Mouse (Mus musculus): ENCODE results near the gene Zfp57. TPM values are rescaled to one million over a fixed set of nuclear protein-coding genes. Genes with fewer than 3 reads are reported as not detected.

Gene Zfp57
- total RNA-seq, 4 experiments from 2014 or later = 0.12 to 0.38 (median 0.27) TPM; not detected in 1

GRCm38 (mm10) chr17:37044651-37045244 lies 43.8 kb downstream of the Zfp57 start:
- DNase-seq (ENCODE audit: low spot score in 2 of 2) = no peak

- peak; percentile 36 to 43 for DNase-seq (ENCODE audit: low spot score in 2 of 2)
These were observed 44.8 kb downstream of the Zfp57 start, which contains the start of gene Gabbr1 for GRCm38 (mm10) chr17:37045611-37046311. TSS of gene Gabbr1 (plus strand) at chr17:37045966.

- DNase-seq (ENCODE audit: low spot score in 2 of 2) = peak in 1 of 2 experiments; percentile 26
These were observed 45.5 kb downstream of the Zfp57 start for GRCm38 (mm10) chr17:37046312-37047112.

GRCm38 (mm10) chr17:37047332-37047976 lies 46.5 kb downstream of the Zfp57 start:
- DNase-seq (ENCODE audit: low spot score in 2 of 2) = no peak

GRCm38 (mm10) chr17:37047981-37048380 lies 47.0 kb downstream of the Zfp57 start:
- no peak for DNase-seq (ENCODE audit: low spot score in 2 of 2)

GRCm38 (mm10) chr17:37048383-37048782 lies 47.4 kb downstream of the Zfp57 start:
- DNase-seq (ENCODE audit: low spot score in 2 of 2) = no peak

GRCm38 (mm10) chr17:37049570-37050310 lies 48.8 kb downstream of the Zfp57 start:
- peak; percentile 28 to 53 for DNase-seq (ENCODE audit: low spot score in 2 of 2)

GRCm38 (mm10) chr17:37050399-37050798 lies 49.4 kb downstream of the Zfp57 start:
- peak; percentile 41 to 46 for DNase-seq (ENCODE audit: low spot score in 2 of 2)

GRCm38 (mm10) chr17:37050876-37051275 lies 49.9 kb downstream of the Zfp57 start:
- DNase-seq (ENCODE audit: low spot score in 2 of 2) = no peak

GRCm38 (mm10) chr17:37051745-37052144 lies 50.8 kb downstream of the Zfp57 start:
- DNase-seq (ENCODE audit: low spot score in 2 of 2) = no peak

- no peak for DNase-seq (ENCODE audit: low spot score in 2 of 2)
These were observed 56.0 kb downstream of the Zfp57 start for GRCm38 (mm10) chr17:37056957-37057356.

Other genes starting within 250 kb of the Zfp57 start
- not detected for gene H2-M10.5, start 228.3 kb upstream of the Zfp57 start, total RNA-seq (2022)
- not detected for gene H2-M10.6, start 189.0 kb upstream of the Zfp57 start, total RNA-seq (2022)
- gene Trim26, start 164.0 kb upstream of the Zfp57 start, total RNA-seq (2022) = 10 to 100 TPM; 17.3 to 19.3 (median 18.6) TPM
- gene Trim15, start 134.0 kb upstream of the Zfp57 start, total RNA-seq (2022) = not detected
- gene Trim10, start 131.6 kb upstream of the Zfp57 start, total RNA-seq (2022) = not detected
- gene Trim40, start 111.0 kb upstream of the Zfp57 start, total RNA-seq (2022) = not detected
- gene Trim31, start 103.0 kb upstream of the Zfp57 start, total RNA-seq (2022) = not detected
- 1 to 10 TPM in 1 of 4 experiments, under 1 TPM in 2, not detected in 1; 0.18 to 1.1 (median 0.75) TPM for gene Rnf39, start 58.2 kb upstream of the Zfp57 start, total RNA-seq (2022)
- gene Ppp1r11, start 49.4 kb upstream of the Zfp57 start, total RNA-seq (2022) = 10 to 100 TPM; 53.7 to 69.7 (median 62.4) TPM
- gene Znrd1, start 42.6 kb upstream of the Zfp57 start, total RNA-seq (2022) = 10 to 100 TPM; 17.7 to 22.3 (median 20.0) TPM
- 10 to 100 TPM; 17.9 to 22.6 (median 20.6) TPM for gene Znrd1as, start 42.6 kb upstream of the Zfp57 start, total RNA-seq (2022)
- not detected for gene 2410137M14Rik, start 19.9 kb upstream of the Zfp57 start, total RNA-seq (2022)
- gene H2-M5, start 11.6 kb upstream of the Zfp57 start, total RNA-seq (2022) = not detected
- not detected for gene Mog, start 22.2 kb downstream of the Zfp57 start, total RNA-seq (2022)
- gene Gabbr1, start 44.8 kb downstream of the Zfp57 start, total RNA-seq (2022) = 1 to 10 TPM; 3.1 to 6.8 (median 6.4) TPM
- not detected for gene Olfr90, start 87.3 kb downstream of the Zfp57 start, total RNA-seq (2022)
- not detected for gene Olfr91, start 97.1 kb downstream of the Zfp57 start, total RNA-seq (2022)
- not detected for gene Olfr92, start 118.9 kb downstream of the Zfp57 start, total RNA-seq (2022)
- not detected for gene Olfr93, start 160.3 kb downstream of the Zfp57 start, total RNA-seq (2022)
- not detected for gene Ubd, start 192.7 kb downstream of the Zfp57 start, total RNA-seq (2022)
- not detected for gene Olfr94, start 199.8 kb downstream of the Zfp57 start, total RNA-seq (2022)
- gene Olfr95, start 212.0 kb downstream of the Zfp57 start, total RNA-seq (2022) = not detected
- not detected for gene Olfr96, start 219.0 kb downstream of the Zfp57 start, total RNA-seq (2022)
- gene Olfr97, start 236.2 kb downstream of the Zfp57 start, total RNA-seq (2022) = not detected